Mouse (Mus musculus) hindbrain, postnatal 0 days (tissue): ENCODE results near the gene 2900092C05Rik. TPM values are rescaled to one million over a fixed set of nuclear protein-coding genes. Genes with fewer than 3 reads are reported as not detected.

ENCODE experiments used
- ATAC-seq: fragments of 200-750 bp; cut with Nextera tagmentation; 2 replicates; pipeline ENCODE4 v1.8.0; 2017; ENCODE audit warnings: mild to moderate bottlenecking, moderate TSS enrichment, moderate library complexity
- DNase-seq: peaks from one replicate; pipeline ENCODE4 v3.0.0-alpha.2; 2015; ENCODE audit warnings: low spot score
- H3K27ac ChIP-seq: fragments of 300-500 bp; sonication (generic); 2 replicates; pipeline ENCODE4 v1.5.1; 2014; ENCODE audit warnings: mild to moderate bottlenecking
- H3K27me3 ChIP-seq: fragments of 300-500 bp; sonication (generic); 2 replicates; pipeline ENCODE4 v1.6.1; 2014; ENCODE audit warnings: low read length, mixed read lengths; ENCODE audit not compliant: insufficient read depth
- H3K36me3 ChIP-seq: fragments of 300-500 bp; sonication (generic); 2 replicates; pipeline ENCODE4 v1.6.1; 2014; ENCODE audit warnings: low read length, mixed read lengths; ENCODE audit not compliant: insufficient read depth
- H3K4me1 ChIP-seq: fragments of 300-500 bp; sonication (generic); 2 replicates; pipeline ENCODE4 v1.6.1; 2014; ENCODE audit warnings: antibody characterized with exemption, low read length, mixed read lengths; ENCODE audit not compliant: insufficient read depth
- H3K4me2 ChIP-seq: fragments of 300-500 bp; sonication (generic); 2 replicates; pipeline ENCODE4 v1.6.1; 2014; ENCODE audit warnings: low read depth, mild to moderate bottlenecking, low read length, moderate library complexity, mixed read lengths
- H3K4me3 ChIP-seq: fragments of 300-500 bp; sonication (generic); 2 replicates; pipeline ENCODE4 v1.5.1; 2014; ENCODE audit warnings: low read length
- H3K9ac ChIP-seq: fragments of 300-500 bp; sonication (generic); replicated peaks from 2 replicates; pipeline ENCODE4 v1.6.1; 2014; ENCODE audit warnings: mild to moderate bottlenecking, low read length, moderate library complexity, mixed read lengths
- H3K9me3 ChIP-seq: fragments of 300-500 bp; sonication (generic); 2 replicates; pipeline ENCODE4 v1.6.1; 2016; ENCODE audit warnings: low read length, mixed read lengths
- CTCF ChIP-seq: IDR thresholded peaks from 2 replicates; pipeline ENCODE4 v1.5.1; 2016; ENCODE audit warnings: antibody characterized with exemption, control low read depth, low read depth
- WGBS: fragments of 180-500 bp; shearing (Covaris S2); extraction: QIAGEN DNeasy Blood & Tissue Kit; methylation state at CpG from one replicate; pipeline ENCODE4 v1.1.7; 2014; 5-methylcytosine and 5-hydroxymethylcytosine counted together
- polyA plus RNA-seq: library from polyadenylated mRNA; unstranded; fragments of >200 nt; fragmentation: Nextera tagmentation; extraction: Ambion mirVana; gene quantifications from 2 replicates; pipeline ENCODE4 v1.2.1, GENCODE M21; 2015
- total RNA-seq: library from RNA; depleted of rRNA; stranded (reverse); fragments of >200 nt; gene quantifications from 2 replicates; pipeline ENCODE4 v1.2.3, GENCODE M21; 2014; rRNA removed

2900092C05Rik gene
- total and polyA plus RNA-seq, 2 experiments from 2014 or later, result not detected

DNA sequence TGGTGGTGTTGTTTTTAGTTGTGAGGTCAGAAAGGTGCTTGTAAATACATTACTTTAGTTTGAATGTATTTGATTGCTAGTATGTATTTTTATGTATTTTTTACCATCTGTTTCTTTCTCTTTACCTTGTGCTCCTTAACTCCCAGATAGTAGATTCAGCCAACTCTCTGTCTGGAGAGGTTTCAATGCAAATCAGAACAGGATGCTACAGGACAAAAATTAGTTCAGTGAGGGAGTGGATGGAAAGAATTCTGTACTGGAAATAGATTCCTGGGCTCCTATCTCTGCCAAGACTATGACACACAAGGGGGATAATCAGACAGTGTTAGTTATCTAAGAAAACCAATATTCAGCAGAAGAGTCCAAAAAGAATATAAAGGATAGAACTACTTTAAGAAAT lies 25.6 kb upstream of the 2900092C05Rik start:
- TF ChIP-seq CTCF, result no peak
- H3K36me3 ChIP-seq, result peaks cover 92% of the 10 kb centered on the region
- H3K9ac ChIP-seq, result no peak overlapping the region
- ATAC-seq (no peak), DNase-seq (no peak)
- no peak overlapping the region for H3K4me3 ChIP-seq
- H3K4me1 ChIP-seq, result no peaks in the 10 kb centered on the region
- H3K27me3 ChIP-seq, result no peaks in the 10 kb centered on the region
- no peak overlapping the region for H3K4me2 ChIP-seq
- peaks cover 19% of the 10 kb centered on the region for H3K9me3 ChIP-seq
- no peak overlapping the region for H3K27ac ChIP-seq

- no peak for DNase-seq
- TF ChIP-seq CTCF, result no peak
- Histone ChIP-seq H3K4me3 (no peak overlapping the region), H3K27me3 (no peaks in the 10 kb centered on the region), H3K9me3 (peaks cover 5% of the 10 kb centered on the region), H3K9ac (no peak overlapping the region), H3K36me3 (no peaks in the 10 kb centered on the region), H3K4me2 (no peak overlapping the region), H3K27ac (no peak overlapping the region), H3K4me1 (no peaks in the 10 kb centered on the region)
- no peak for ATAC-seq
- WGBS, result 68% methylated on average over 1 of the region's 1 CpGs
These were observed 1.4 kb upstream of the 2900092C05Rik start for GRCm38 (mm10) chr7:12510913-12511312.

Other genes with a start within 250 kb of the 2900092C05Rik start
- gene Vmn1r81, start 244.2 kb upstream of the 2900092C05Rik start, total RNA-seq, result not detected in 2 replicates
- gene Vmn1r81, start 244.2 kb upstream of the 2900092C05Rik start, polyA plus RNA-seq, result not detected in 2 replicates
- gene Vmn1r82, start 212.1 kb upstream of the 2900092C05Rik start, total RNA-seq, result not detected in 2 replicates
- gene Vmn1r82, start 212.1 kb upstream of the 2900092C05Rik start, polyA plus RNA-seq, result not detected in 2 replicates
- not detected in 2 replicates for gene Vmn1r83, start 183.0 kb upstream of the 2900092C05Rik start, total RNA-seq
- gene Vmn1r83, start 183.0 kb upstream of the 2900092C05Rik start, polyA plus RNA-seq, result not detected in 2 replicates
- not detected in 2 replicates for gene Vmn1r84, start 143.2 kb upstream of the 2900092C05Rik start, total RNA-seq
- gene Vmn1r84, start 143.2 kb upstream of the 2900092C05Rik start, polyA plus RNA-seq, result not detected in 2 replicates
- gene Zfp551, start 89.8 kb upstream of the 2900092C05Rik start, total RNA-seq, result 4.9 and 7.5 TPM in 2 replicates
- gene Zfp551, start 89.8 kb upstream of the 2900092C05Rik start, polyA plus RNA-seq, result 8.1 and 8.5 TPM in 2 replicates
- 22.6 and 24.4 TPM in 2 replicates for gene Zfp606, start 34.2 kb upstream of the 2900092C05Rik start, total RNA-seq
- gene Zfp606, start 34.2 kb upstream of the 2900092C05Rik start, polyA plus RNA-seq, result 22.9 and 23.3 TPM in 2 replicates
- 0.04 and 0.05 TPM in 2 replicates for gene Vmn2r53, start 96.3 kb downstream of the 2900092C05Rik start, total RNA-seq
- not detected in 2 replicates for gene Vmn2r53, start 96.3 kb downstream of the 2900092C05Rik start, polyA plus RNA-seq
- gene Vmn2r54, start 127.8 kb downstream of the 2900092C05Rik start, total RNA-seq, result not detected in 2 replicates
- not detected in 2 replicates for gene Vmn2r54, start 127.8 kb downstream of the 2900092C05Rik start, polyA plus RNA-seq
- gene Vmn2r55, start 172.5 kb downstream of the 2900092C05Rik start, total RNA-seq, result not detected in 2 replicates
- gene Vmn2r55, start 172.5 kb downstream of the 2900092C05Rik start, polyA plus RNA-seq, result not detected in 2 replicates
- gene Vmn2r56, start 222.5 kb downstream of the 2900092C05Rik start, total RNA-seq, result 0.04 and 0.10 TPM in 2 replicates
- gene Vmn2r56, start 222.5 kb downstream of the 2900092C05Rik start, polyA plus RNA-seq, result 0.03 TPM in 1 of 2 replicates, not detected in the other